Mouse (Mus musculus) skeletal muscle tissue, adult 2 months (tissue): ENCODE data around the gene Mdga2.

ENCODE experiments used
- DNase-seq: peaks from one replicate; pipeline ENCODE4 v3.0.0-alpha.2; 2012; ENCODE audit warnings: low read depth, low spot score

The Mdga2 gene

GRCm38 (mm10) chr12:66707431-66707830, 514.9 kb downstream of the Mdga2 start:
- DNase-seq: no peak

- DNase-seq: no peak
Observed at GRCm38 (mm10) chr12:66705015-66705414, 517.3 kb downstream of the Mdga2 start.

- DNase-seq: no peak
Observed at GRCm38 (mm10) chr12:66702781-66703180, 519.6 kb downstream of the Mdga2 start.

GRCm38 (mm10) chr12:66679558-66679957, 542.8 kb downstream of the Mdga2 start:
- no peak for DNase-seq

GRCm38 (mm10) chr12:66648605-66649552, 573.5 kb downstream of the Mdga2 start:
- no peak for DNase-seq

- no peak for DNase-seq
Observed at GRCm38 (mm10) chr12:66640408-66640807, 581.9 kb downstream of the Mdga2 start.

- no peak for DNase-seq
Observed at GRCm38 (mm10) chr12:66619944-66620343, 602.4 kb downstream of the Mdga2 start.

GRCm38 (mm10) chr12:66591617-66592230, 630.6 kb downstream of the Mdga2 start:
- no peak for DNase-seq

- no peak for DNase-seq
Observed at GRCm38 (mm10) chr12:66565396-66565795, 657.0 kb downstream of the Mdga2 start.

- no peak for DNase-seq
Observed at GRCm38 (mm10) chr12:66556846-66557245, 665.5 kb downstream of the Mdga2 start.

- DNase-seq: no peak
Observed at GRCm38 (mm10) chr12:66556178-66556820, 666.0 kb downstream of the Mdga2 start.

GRCm38 (mm10) chr12:66524973-66525372, 697.4 kb downstream of the Mdga2 start:
- no peak for DNase-seq

GRCm38 (mm10) chr12:66499258-66499657, 723.1 kb downstream of the Mdga2 start:
- no peak for DNase-seq

GRCm38 (mm10) chr12:66470868-66471267, 751.5 kb downstream of the Mdga2 start:
- DNase-seq: no peak

GRCm38 (mm10) chr12:66470243-66470863, 752.0 kb downstream of the Mdga2 start:
- DNase-seq: no peak

GRCm38 (mm10) chr12:66465516-66465915, 756.8 kb downstream of the Mdga2 start:
- no peak for DNase-seq

- DNase-seq: no peak
Observed at GRCm38 (mm10) chr12:66443340-66443739, 779.0 kb downstream of the Mdga2 start.
